8 mouse cellular contexts compared by ENCODE assay signal in genomic region chr13:35968719-35969430, GRCm38 (mm10). TPM values are rescaled to one million over a fixed set of nuclear protein-coding genes. Genes with fewer than 3 reads are reported as not detected.
A peak's percentile ranks its signal among the peaks of the same experiment; 100 is the strongest.
DNase-seq lines count a peak whose midpoint lies in the region; ATAC-seq and TF ChIP-seq lines count a peak whose summit lies in the region.

No protein-coding gene starts in this region.

- peaks cover 14% of the 10 kb centered on the region for H3K27me3 ChIP-seq in spleen, adult 2 months (ENCODE audit: control insufficient read depth, insufficient read depth, low read length)
- H3K27me3 ChIP-seq in heart, embryonic 11.5 days (ENCODE audit: control insufficient read depth, insufficient read depth, low read length): peaks cover 8% of the 10 kb centered on the region; the same call in 1 of the 2 replicates
- peaks cover 3% of the 10 kb centered on the region; the same call in 1 of the 2 replicates for H3K27me3 ChIP-seq in limb, embryonic 11.5 days (ENCODE audit: control insufficient read depth, insufficient read depth, low read length)
- H3K27me3 ChIP-seq in midbrain, embryonic 16.5 days (ENCODE audit: control insufficient read depth, insufficient read depth, low read depth, low read length): peaks cover 18% of the 10 kb centered on the region

- 2% methylated on average over 57 of the region's 57 CpGs for WGBS in spleen, adult 2 months
- under 1% methylated on average over 57 of the region's 57 CpGs for WGBS in heart, embryonic 11.5 days (ENCODE audit: insufficient replicate concordance)
- WGBS in limb, embryonic 11.5 days: under 1% methylated on average over 56 of the region's 57 CpGs
- WGBS in midbrain, embryonic 16.5 days: under 1% methylated on average over 57 of the region's 57 CpGs

- peak; percentile 62 for ATAC-seq in heart, embryonic 11.5 days (replicated peaks; ENCODE audit: insufficient number of reproducible peaks, low FRiP score, low TSS enrichment)
- peak; percentile 74 for ATAC-seq in limb, embryonic 11.5 days (ENCODE audit: insufficient number of reproducible peaks, low FRiP score, low TSS enrichment, low read depth)
- ATAC-seq in midbrain, embryonic 16.5 days: peak; percentile 86

- no peak for TF ChIP-seq POLR2A in spleen, adult 2 months (IDR thresholded peaks at IDR 0.05; ENCODE audit: low read depth, low read length)

- peak overlapping the region; percentile 79 for H3K9ac ChIP-seq in heart, embryonic 11.5 days (ENCODE audit: low read depth, low read length)
- peak overlapping the region; percentile 61 for H3K9ac ChIP-seq in limb, embryonic 11.5 days (ENCODE audit: low read length)
- peak overlapping the region; percentile 68 for H3K9ac ChIP-seq in midbrain, embryonic 16.5 days (ENCODE audit: low read depth, low read length)

- DNase-seq in adrenal gland, adult 2 months: peak; percentile 58
- no peak for DNase-seq in adrenal gland, postnatal 4 days (ENCODE audit: low spot score in 2 of 2)
- no peak for DNase-seq in spleen, adult 2 months (ENCODE audit: low read depth in 1 of 2, low spot score in 2 of 2)
- DNase-seq in spleen, postnatal 14 days (ENCODE audit: low spot score in 2 of 2): no peak
- peak; percentile 76 for DNase-seq in limb, embryonic 11.5 days (ENCODE audit: low spot score)
- DNase-seq in layer of hippocampus, postnatal 14 days (ENCODE audit: low spot score in 2 of 2): no peak

- no peaks in the 10 kb centered on the region for H3K9me3 ChIP-seq in heart, embryonic 11.5 days (replicated peaks; ENCODE audit: control insufficient read depth, low read length)
- H3K9me3 ChIP-seq in limb, embryonic 11.5 days (ENCODE audit: control insufficient read depth, low read length): no peaks in the 10 kb centered on the region
- H3K9me3 ChIP-seq in midbrain, embryonic 16.5 days (replicated peaks; ENCODE audit: control insufficient read depth, low read length, poor library complexity, severe bottlenecking): no peaks in the 10 kb centered on the region

- H3K4me3 ChIP-seq in spleen, adult 2 months (ENCODE audit: extremely low read depth, insufficient read depth, insufficient read length): peak overlapping the region; percentile 14; the same call in 1 of the 2 replicates
- H3K4me3 ChIP-seq in heart, embryonic 11.5 days (ENCODE audit: low read depth, low read length): peak overlapping the region; percentile 69
- H3K4me3 ChIP-seq in limb, embryonic 11.5 days (ENCODE audit: low read depth, low read length): peak overlapping the region; percentile 61
- H3K4me3 ChIP-seq in midbrain, embryonic 16.5 days (ENCODE audit: low read depth, low read length): peak overlapping the region; percentile 51

- H3K36me3 ChIP-seq in spleen, adult 2 months (ENCODE audit: control insufficient read depth, insufficient read depth, low read length): no peaks in the 10 kb centered on the region
- no peaks in the 10 kb centered on the region for H3K36me3 ChIP-seq in heart, embryonic 11.5 days (ENCODE audit: control insufficient read depth, insufficient read depth, low read length)
- no peaks in the 10 kb centered on the region for H3K36me3 ChIP-seq in limb, embryonic 11.5 days (ENCODE audit: control insufficient read depth, insufficient read depth, low read length)
- H3K36me3 ChIP-seq in midbrain, embryonic 16.5 days (ENCODE audit: control insufficient read depth, insufficient read depth, low read length): no peaks in the 10 kb centered on the region

- TF ChIP-seq CTCF in spleen, adult 2 months (IDR thresholded peaks at IDR 0.05; ENCODE audit: extremely low read depth, insufficient read depth, insufficient read length, insufficient replicate concordance): no peak

- H3K4me2 ChIP-seq in heart, embryonic 11.5 days: peak overlapping the region; percentile 87
- H3K4me2 ChIP-seq in limb, embryonic 11.5 days (ENCODE audit: low read depth, severe bottlenecking): peak overlapping the region; percentile 99
- peak overlapping the region; percentile 100 for H3K4me2 ChIP-seq in midbrain, embryonic 16.5 days (ENCODE audit: low read length)

- no peak overlapping the region for H3K27ac ChIP-seq in spleen, adult 2 months (ENCODE audit: insufficient read depth, low read length)
- H3K27ac ChIP-seq in heart, embryonic 11.5 days (ENCODE audit: low read depth, low read length): peak overlapping the region; percentile 18
- no peak overlapping the region for H3K27ac ChIP-seq in limb, embryonic 11.5 days (replicated peaks; ENCODE audit: low read depth, low read length)
- no peak overlapping the region for H3K27ac ChIP-seq in midbrain, embryonic 16.5 days (ENCODE audit: low read length)

- peaks cover 4% of the 10 kb centered on the region; the same call in 1 of the 2 replicates for H3K4me1 ChIP-seq in spleen, adult 2 months (ENCODE audit: control insufficient read depth, insufficient read depth, insufficient read length)
- H3K4me1 ChIP-seq in heart, embryonic 11.5 days (ENCODE audit: control insufficient read depth, insufficient read depth, low read length): peaks cover 3% of the 10 kb centered on the region; the same call in 1 of the 2 replicates
- H3K4me1 ChIP-seq in limb, embryonic 11.5 days (ENCODE audit: control insufficient read depth, insufficient read depth, low read length): 0 out of 2 replicates have a peak, but pooled peaks cover 3% of the 10 kb centered on the region
- H3K4me1 ChIP-seq in midbrain, embryonic 16.5 days (ENCODE audit: control insufficient read depth, insufficient read depth, low read length): peaks cover 14% of the 10 kb centered on the region; the same call in 1 of the 2 replicates

RNA-seq across cellular contexts. Expression of gene Ppp1r3g, which starts 10.2 kb away (rescaled TPM):
- 1 to 10 TPM in 1 of 2 experiments, under 1 TPM in 1; 0.58 to 2.1 TPM for total RNA-seq in adrenal gland, adult 2 months (2021)
- polyA plus RNA-seq in adrenal gland, adult 2 months (2012; rRNA removed): 0.10 and 0.27 TPM in 2 replicates
- total RNA-seq in adrenal gland, postnatal 4 days (2021): under 1 TPM; 0.20 to 0.51 TPM
- not detected in 2 replicates for polyA plus RNA-seq in spleen, adult 2 months (2012; rRNA removed)
- 4.4 and 4.7 TPM in 2 replicates for polyA plus RNA-seq in heart, embryonic 11.5 days (2014; fragmentation: Nextera tagmentation; extraction: Ambion mirVana)
- 0.92 and 1.6 TPM in 2 replicates for polyA plus RNA-seq in limb, embryonic 11.5 days (2014; fragmentation: Nextera tagmentation; extraction: Ambion mirVana)
- 0.48 and 0.95 TPM in 2 replicates for polyA plus RNA-seq in midbrain, embryonic 16.5 days (2015; fragmentation: Nextera tagmentation; extraction: Ambion mirVana)
- 10 to 100 TPM; 11.9 to 13.3 TPM for total RNA-seq in layer of hippocampus, postnatal 14 days (2021)

Comparison
In these comparisons a context has a peak if more than half of its experiments do, and no peak if none do; other contexts are left out.
1. DNase-seq: peak in adrenal gland, adult 2 months (single experiment) and limb, embryonic 11.5 days (single experiment); none in adrenal gland, postnatal 4 days (0 of 2), spleen, adult 2 months (0 of 2), spleen, postnatal 14 days (0 of 2) and layer of hippocampus, postnatal 14 days (0 of 2).
2. H3K4me3 ChIP-seq: peak in every context shown above with its lines; median percentile 69 in heart, embryonic 11.5 days; 61 in limb, embryonic 11.5 days; 51 in midbrain, embryonic 16.5 days; 14 in spleen, adult 2 months.
3. Peak in every context shown above with its lines, with median percentiles within 50 percentile points of each other: ATAC-seq, H3K4me2 ChIP-seq and H3K9ac ChIP-seq.